Mouse (Mus musculus): Measurements from ENCODE around the gene Gcnt1. TPM values are rescaled to one million over a fixed set of nuclear protein-coding genes. Genes with fewer than 3 reads are reported as not detected.

Gene Gcnt1
- polyA plus RNA-seq, 1 experiment from 2014 or later: 0.27 TPM

DNA sequence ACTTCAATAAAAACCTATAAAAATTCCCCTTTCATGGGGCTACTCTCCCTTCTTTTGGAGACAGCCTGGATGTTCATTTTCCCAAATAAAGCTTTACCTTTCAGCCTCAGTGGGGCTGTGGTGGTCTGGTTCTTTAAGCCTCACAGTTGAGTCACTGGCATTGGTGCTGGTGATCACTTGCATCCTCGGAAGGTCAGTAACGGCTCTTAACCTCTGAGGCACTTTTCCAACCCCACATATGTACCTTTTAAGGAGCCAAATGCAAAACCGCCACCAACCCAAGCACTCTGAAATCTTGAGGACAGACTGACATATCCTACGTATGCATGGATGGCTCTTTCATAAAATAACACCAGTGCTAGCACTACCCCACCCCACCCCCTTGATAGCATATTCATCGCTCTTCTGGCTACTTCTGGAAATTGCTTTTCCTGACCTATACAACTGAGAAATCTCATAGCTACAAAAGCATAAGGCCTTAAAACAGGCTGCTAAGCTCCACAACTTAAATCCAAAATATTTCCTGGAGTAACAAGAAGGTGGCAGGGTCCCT lies 48.9 kb downstream of the Gcnt1 start:
- Histone ChIP-seq H3K4me2 (ENCODE audit: low read depth, low read length) (no peak overlapping the region), H3K4me1 (ENCODE audit: control insufficient read depth, insufficient read depth, low read length) (no peaks in the 10 kb centered on the region), H3K27ac (ENCODE audit: low read depth, low read length) (no peak overlapping the region), H3K9me3 (ENCODE audit: control insufficient read depth, low read length) (no peaks in the 10 kb centered on the region), H3K36me3 (ENCODE audit: control insufficient read depth, insufficient read depth, low read length) (no peaks in the 10 kb centered on the region), H3K4me3 (ENCODE audit: low read depth, low read length) (no peak overlapping the region), H3K27me3 (ENCODE audit: control insufficient read depth, insufficient read depth, low read length) (no peaks in the 10 kb centered on the region), H3K9ac (replicated peaks; ENCODE audit: low read depth, low read length) (no peak overlapping the region)
- ATAC-seq (ENCODE audit: low read depth): no peak
- WGBS: 90% methylated on average over 5 of the region's 5 CpGs

DNA sequence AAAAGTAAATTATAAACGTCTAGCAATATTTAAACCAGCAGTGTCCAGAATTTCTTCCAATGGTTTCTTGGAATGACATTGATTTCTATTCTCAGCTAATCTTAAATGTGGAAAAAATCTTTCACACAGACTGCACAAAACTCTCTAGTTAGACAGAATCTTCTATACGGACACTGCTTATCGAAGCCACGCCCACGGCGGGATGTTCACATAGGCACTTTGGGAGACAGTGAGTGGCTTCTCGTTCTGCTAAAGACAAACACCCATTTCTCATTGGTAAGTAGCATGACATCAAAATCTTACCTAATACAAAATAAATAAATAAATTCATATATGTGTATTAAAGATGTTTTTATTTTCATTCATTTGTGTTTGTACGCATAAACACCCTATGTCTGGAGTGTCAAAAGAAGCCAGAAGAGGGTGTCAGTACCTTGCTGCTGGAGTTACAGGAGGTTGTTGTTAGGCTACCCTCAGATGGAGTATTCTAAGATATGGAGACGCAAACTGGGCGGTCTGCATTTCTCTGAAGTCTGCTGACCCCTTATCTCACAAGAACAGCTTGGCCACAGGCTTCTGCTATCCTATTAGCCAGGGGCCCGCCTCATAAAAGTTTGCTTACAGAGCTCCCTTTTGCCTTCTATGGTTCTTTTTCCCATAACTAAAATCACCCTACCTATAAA lies 49.5 kb downstream of the Gcnt1 start:
- H3K27me3 ChIP-seq (ENCODE audit: control insufficient read depth, insufficient read depth, low read length): no peaks in the 10 kb centered on the region
- H3K36me3 ChIP-seq (ENCODE audit: control insufficient read depth, insufficient read depth, low read length): no peaks in the 10 kb centered on the region
- H3K4me2 ChIP-seq (ENCODE audit: low read depth, low read length): no peak overlapping the region
- no peak overlapping the region for H3K4me3 ChIP-seq (ENCODE audit: low read depth, low read length)
- WGBS: 94% methylated on average over 11 of the region's 11 CpGs
- no peaks in the 10 kb centered on the region for H3K9me3 ChIP-seq (ENCODE audit: control insufficient read depth, low read length)
- no peak overlapping the region for H3K9ac ChIP-seq (replicated peaks; ENCODE audit: low read depth, low read length)
- no peaks in the 10 kb centered on the region for H3K4me1 ChIP-seq (ENCODE audit: control insufficient read depth, insufficient read depth, low read length)
- no peak for ATAC-seq (ENCODE audit: low read depth)
- H3K27ac ChIP-seq (ENCODE audit: low read depth, low read length): no peak overlapping the region

DNA sequence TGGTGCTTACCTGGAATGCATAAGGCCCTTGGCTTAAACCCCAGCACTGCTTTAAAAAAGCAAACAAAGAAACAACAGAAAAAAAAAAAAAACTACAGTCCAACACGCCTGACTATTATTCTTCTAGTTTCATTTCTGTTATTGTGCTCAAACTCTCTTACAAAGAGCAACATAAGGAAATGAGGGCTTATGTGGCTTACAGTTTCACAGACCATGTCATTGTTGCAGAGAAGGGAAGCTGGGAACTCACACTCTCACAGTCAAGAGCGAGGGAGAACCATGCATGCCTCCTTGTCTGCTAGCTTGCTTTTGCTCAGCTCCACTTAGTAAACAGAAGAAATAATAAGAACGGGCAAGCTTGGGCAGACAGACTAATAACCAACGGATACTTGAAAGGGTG lies 52.9 kb downstream of the Gcnt1 start:
- no peaks in the 10 kb centered on the region for H3K4me1 ChIP-seq (ENCODE audit: control insufficient read depth, insufficient read depth, low read length)
- 90% methylated on average over 4 of the region's 4 CpGs for WGBS
- H3K27me3 ChIP-seq (ENCODE audit: control insufficient read depth, insufficient read depth, low read length): no peaks in the 10 kb centered on the region
- no peaks in the 10 kb centered on the region for H3K36me3 ChIP-seq (ENCODE audit: control insufficient read depth, insufficient read depth, low read length)
- H3K4me2 ChIP-seq (ENCODE audit: low read depth, low read length): no peak overlapping the region
- H3K9ac ChIP-seq (replicated peaks; ENCODE audit: low read depth, low read length): no peak overlapping the region
- no peak overlapping the region for H3K4me3 ChIP-seq (ENCODE audit: low read depth, low read length)
- H3K9me3 ChIP-seq (ENCODE audit: control insufficient read depth, low read length): no peaks in the 10 kb centered on the region
- no peak overlapping the region for H3K27ac ChIP-seq (ENCODE audit: low read depth, low read length)
- ATAC-seq (ENCODE audit: low read depth): no peak

DNA sequence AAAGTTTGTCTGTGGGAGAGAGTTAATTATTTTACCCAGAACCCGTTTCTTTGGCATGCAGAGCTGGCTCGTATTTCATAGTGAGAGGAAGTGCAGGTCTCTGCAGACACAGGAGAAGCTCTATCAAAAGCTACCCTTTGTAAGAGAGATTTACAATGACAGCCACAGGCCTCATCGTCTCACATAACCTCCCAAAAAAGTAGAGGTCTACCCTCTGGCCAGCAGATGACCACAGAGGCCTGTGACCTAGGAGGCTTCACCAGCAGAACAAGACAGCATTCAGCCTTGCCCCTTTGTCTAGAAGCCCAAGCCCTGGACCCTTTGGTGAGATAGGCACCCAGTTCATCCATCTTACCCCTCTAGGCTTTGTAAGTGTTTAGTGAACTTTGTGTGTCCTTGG lies 53.9 kb downstream of the Gcnt1 start:
- no peak for ATAC-seq (ENCODE audit: low read depth)
- H3K27ac ChIP-seq (ENCODE audit: low read depth, low read length): no peak overlapping the region
- H3K27me3 ChIP-seq (ENCODE audit: control insufficient read depth, insufficient read depth, low read length): no peaks in the 10 kb centered on the region
- H3K36me3 ChIP-seq (ENCODE audit: control insufficient read depth, insufficient read depth, low read length): no peaks in the 10 kb centered on the region
- WGBS: 15% methylated on average over 3 of the region's 3 CpGs
- H3K4me2 ChIP-seq (ENCODE audit: low read depth, low read length): no peak overlapping the region
- no peaks in the 10 kb centered on the region for H3K4me1 ChIP-seq (ENCODE audit: control insufficient read depth, insufficient read depth, low read length)
- no peak overlapping the region for H3K4me3 ChIP-seq (ENCODE audit: low read depth, low read length)
- H3K9ac ChIP-seq (replicated peaks; ENCODE audit: low read depth, low read length): no peak overlapping the region
- no peaks in the 10 kb centered on the region for H3K9me3 ChIP-seq (ENCODE audit: control insufficient read depth, low read length)

DNA sequence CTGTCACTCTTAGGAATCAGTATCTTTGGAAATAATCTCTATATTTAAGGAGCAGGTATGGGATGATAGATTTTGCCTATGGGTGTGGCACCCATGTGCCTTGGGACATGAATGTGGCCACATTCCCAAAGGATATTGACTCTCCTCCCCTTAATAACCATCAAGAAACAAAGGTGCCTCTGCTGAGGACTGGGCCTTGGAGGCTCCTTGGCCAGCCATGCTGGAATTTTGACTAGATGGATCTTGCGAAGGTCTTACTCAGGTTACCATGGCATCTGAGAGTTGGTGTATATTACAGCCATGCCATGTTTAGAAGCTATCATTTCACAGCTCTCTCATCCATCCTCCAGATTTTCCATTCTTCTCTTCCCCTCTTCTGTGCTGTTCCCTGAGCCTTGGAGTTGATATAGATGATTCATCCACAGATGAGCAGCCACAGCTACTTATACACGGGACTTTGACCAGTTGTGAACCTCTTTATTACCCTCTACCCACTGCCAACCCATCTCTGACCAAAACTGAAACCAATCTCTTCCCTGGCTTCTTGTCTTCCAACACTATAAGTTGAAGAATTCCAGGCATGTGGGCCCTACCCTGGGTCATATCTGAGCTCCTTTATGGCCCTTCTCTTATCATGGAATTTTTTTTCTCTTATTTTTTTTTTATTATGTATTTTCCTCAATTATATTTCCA lies 56.2 kb downstream of the Gcnt1 start:
- Histone ChIP-seq H3K9me3 (ENCODE audit: control insufficient read depth, low read length) (no peaks in the 10 kb centered on the region), H3K4me1 (ENCODE audit: control insufficient read depth, insufficient read depth, low read length) (no peaks in the 10 kb centered on the region), H3K27me3 (ENCODE audit: control insufficient read depth, insufficient read depth, low read length) (no peaks in the 10 kb centered on the region), H3K27ac (ENCODE audit: low read depth, low read length) (no peak overlapping the region), H3K9ac (replicated peaks; ENCODE audit: low read depth, low read length) (no peak overlapping the region), H3K4me3 (ENCODE audit: low read depth, low read length) (no peak overlapping the region), H3K4me2 (ENCODE audit: low read depth, low read length) (no peak overlapping the region), H3K36me3 (ENCODE audit: control insufficient read depth, insufficient read depth, low read length) (no peaks in the 10 kb centered on the region)
- 96% methylated on average over 2 of the region's 2 CpGs for WGBS
- ATAC-seq (ENCODE audit: low read depth): no peak

DNA sequence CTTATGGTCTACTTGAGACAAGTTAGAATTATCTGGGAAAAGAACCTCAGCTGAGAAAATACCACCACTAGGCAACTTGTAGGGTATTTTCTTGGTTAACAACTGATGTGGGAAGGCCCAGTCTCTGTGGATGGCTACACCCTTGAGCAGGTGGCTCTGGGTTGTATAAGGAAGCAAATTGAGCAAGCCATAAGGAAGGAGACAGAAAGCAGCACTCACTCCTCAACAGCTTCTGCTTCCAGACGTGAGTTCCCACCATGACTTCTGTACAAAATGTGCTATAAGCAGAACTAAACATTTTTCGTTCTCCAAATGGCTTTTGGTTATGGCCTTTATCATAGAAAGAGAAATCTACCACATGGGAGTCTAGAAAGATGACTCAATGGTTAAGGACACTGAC lies 58.2 kb downstream of the Gcnt1 start:
- Histone ChIP-seq H3K9me3 (ENCODE audit: control insufficient read depth, low read length) (no peaks in the 10 kb centered on the region), H3K4me3 (ENCODE audit: low read depth, low read length) (no peak overlapping the region), H3K36me3 (ENCODE audit: control insufficient read depth, insufficient read depth, low read length) (no peaks in the 10 kb centered on the region), H3K9ac (replicated peaks; ENCODE audit: low read depth, low read length) (no peak overlapping the region), H3K27me3 (ENCODE audit: control insufficient read depth, insufficient read depth, low read length) (no peaks in the 10 kb centered on the region), H3K4me1 (ENCODE audit: control insufficient read depth, insufficient read depth, low read length) (no peaks in the 10 kb centered on the region), H3K4me2 (ENCODE audit: low read depth, low read length) (no peak overlapping the region), H3K27ac (ENCODE audit: low read depth, low read length) (no peak overlapping the region)
- WGBS: 77% methylated on average over 2 of the region's 2 CpGs
- ATAC-seq (ENCODE audit: low read depth): no peak

DNA sequence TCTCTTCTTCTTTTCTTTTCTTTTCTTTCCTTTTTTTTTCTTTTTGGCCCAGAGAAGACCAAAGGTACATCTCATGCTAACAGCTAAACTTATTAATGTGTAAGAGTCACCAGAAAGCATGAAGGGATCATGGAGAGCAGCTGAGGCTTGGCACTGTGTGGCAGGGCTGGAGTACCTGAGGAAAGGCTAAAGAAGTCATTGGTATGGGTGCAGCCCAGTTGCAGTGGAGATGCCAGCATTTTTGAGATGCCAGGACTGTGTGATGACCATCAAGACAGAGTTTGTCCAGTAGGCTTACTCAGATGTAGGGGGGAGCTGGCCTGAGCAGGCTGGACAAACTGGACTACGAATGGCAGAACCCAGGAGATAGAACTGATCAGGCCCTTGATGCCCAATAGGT lies 58.9 kb downstream of the Gcnt1 start:
- H3K4me2 ChIP-seq (ENCODE audit: low read depth, low read length): no peak overlapping the region
- 90% methylated on average over 1 of the region's 1 CpGs for WGBS

DNA sequence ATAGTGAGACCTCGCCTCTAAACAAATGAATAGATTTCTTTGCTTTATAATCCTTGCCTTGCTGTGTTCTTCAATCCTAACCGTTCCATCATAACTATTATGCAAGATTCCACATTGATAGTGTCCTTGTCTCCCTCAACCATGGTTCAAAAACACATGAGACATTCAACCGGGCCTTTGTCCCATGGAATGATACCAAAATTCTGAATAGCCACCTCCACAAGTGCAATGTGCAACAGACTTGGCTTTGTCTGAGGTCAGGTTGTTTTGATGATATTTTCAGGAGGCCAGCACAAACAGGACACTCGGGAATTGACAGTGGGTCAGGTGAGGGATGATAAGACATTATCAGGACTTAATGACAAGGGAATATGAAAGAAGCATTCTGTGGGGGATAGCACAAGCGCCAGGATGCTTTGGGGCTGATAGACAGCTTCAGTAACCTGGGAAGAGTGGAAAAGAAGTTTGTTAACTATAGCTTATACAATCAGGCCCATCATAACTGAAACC lies 59.9 kb downstream of the Gcnt1 start:
- WGBS: 94% methylated on average over 5 of the region's 5 CpGs
- no peaks in the 10 kb centered on the region for H3K27me3 ChIP-seq (ENCODE audit: control insufficient read depth, insufficient read depth, low read length)
- no peaks in the 10 kb centered on the region for H3K4me1 ChIP-seq (ENCODE audit: control insufficient read depth, insufficient read depth, low read length)
- no peaks in the 10 kb centered on the region for H3K36me3 ChIP-seq (ENCODE audit: control insufficient read depth, insufficient read depth, low read length)
- H3K4me3 ChIP-seq (ENCODE audit: low read depth, low read length): no peak overlapping the region
- no peak overlapping the region for H3K4me2 ChIP-seq (ENCODE audit: low read depth, low read length)
- H3K9me3 ChIP-seq (ENCODE audit: control insufficient read depth, low read length): no peaks in the 10 kb centered on the region
- no peak overlapping the region for H3K27ac ChIP-seq (ENCODE audit: low read depth, low read length)
- H3K9ac ChIP-seq (replicated peaks; ENCODE audit: low read depth, low read length): no peak overlapping the region
- ATAC-seq (ENCODE audit: low read depth): no peak

More for the DNA sequence above, 58.9 kb downstream of the Gcnt1 start:
- Histone ChIP-seq H3K4me3 (ENCODE audit: low read depth, low read length) (no peak overlapping the region), H3K4me1 (ENCODE audit: control insufficient read depth, insufficient read depth, low read length) (no peaks in the 10 kb centered on the region), H3K36me3 (ENCODE audit: control insufficient read depth, insufficient read depth, low read length) (no peaks in the 10 kb centered on the region), H3K27ac (ENCODE audit: low read depth, low read length) (no peak overlapping the region), H3K9ac (replicated peaks; ENCODE audit: low read depth, low read length) (no peak overlapping the region), H3K27me3 (ENCODE audit: control insufficient read depth, insufficient read depth, low read length) (no peaks in the 10 kb centered on the region), H3K9me3 (ENCODE audit: control insufficient read depth, low read length) (no peaks in the 10 kb centered on the region)
- no peak for ATAC-seq (ENCODE audit: low read depth)

DNA sequence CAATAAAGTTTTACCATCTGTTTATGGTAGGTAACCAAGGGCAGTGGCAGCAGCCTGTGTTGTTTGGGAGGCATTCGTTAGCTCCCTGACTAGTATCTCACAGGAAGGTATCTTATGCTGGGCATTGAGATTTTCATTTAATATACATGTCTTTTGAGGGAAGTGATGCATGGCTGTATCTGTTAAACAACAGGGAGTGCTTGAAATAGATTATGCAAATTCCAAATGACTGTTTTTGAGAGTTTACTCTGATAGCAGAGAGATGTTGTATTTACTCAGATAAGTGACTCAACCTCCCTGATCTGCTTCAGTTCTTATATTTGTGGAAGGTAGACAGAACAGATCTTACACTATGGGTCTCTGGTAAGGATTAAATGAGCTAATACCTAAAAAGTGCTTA lies 61.1 kb downstream of the Gcnt1 start:
- Histone ChIP-seq H3K9ac (replicated peaks; ENCODE audit: low read depth, low read length) (no peak overlapping the region), H3K27me3 (ENCODE audit: control insufficient read depth, insufficient read depth, low read length) (no peaks in the 10 kb centered on the region), H3K4me1 (ENCODE audit: control insufficient read depth, insufficient read depth, low read length) (no peaks in the 10 kb centered on the region), H3K9me3 (ENCODE audit: control insufficient read depth, low read length) (no peaks in the 10 kb centered on the region), H3K4me3 (ENCODE audit: low read depth, low read length) (no peak overlapping the region), H3K4me2 (ENCODE audit: low read depth, low read length) (no peak overlapping the region), H3K27ac (ENCODE audit: low read depth, low read length) (no peak overlapping the region), H3K36me3 (ENCODE audit: control insufficient read depth, insufficient read depth, low read length) (no peaks in the 10 kb centered on the region)
- no peak for ATAC-seq (ENCODE audit: low read depth)
- WGBS: 40% methylated on average over 1 of the region's 1 CpGs

Data from neural tube, embryonic 14.5 days (tissue).